Mouse (Mus musculus) NIH3T3 (cell line): ENCODE data around the gene Ncbp1.
"Not testable (repeated sequence)": the region's sequence is repeated elsewhere in the genome, so short reads cannot be mapped to it uniquely, and the experiment has no call there.

Experiments used
- DNase-seq: peaks from one replicate; pipeline ENCODE4 v3.0.0-alpha.2; 2012; ENCODE audit warnings: low read depth

Gene Ncbp1

GRCm38 (mm10) chr4:46129311-46130004, 9.0 kb upstream of the Ncbp1 start:
- no peak for DNase-seq

DNA sequence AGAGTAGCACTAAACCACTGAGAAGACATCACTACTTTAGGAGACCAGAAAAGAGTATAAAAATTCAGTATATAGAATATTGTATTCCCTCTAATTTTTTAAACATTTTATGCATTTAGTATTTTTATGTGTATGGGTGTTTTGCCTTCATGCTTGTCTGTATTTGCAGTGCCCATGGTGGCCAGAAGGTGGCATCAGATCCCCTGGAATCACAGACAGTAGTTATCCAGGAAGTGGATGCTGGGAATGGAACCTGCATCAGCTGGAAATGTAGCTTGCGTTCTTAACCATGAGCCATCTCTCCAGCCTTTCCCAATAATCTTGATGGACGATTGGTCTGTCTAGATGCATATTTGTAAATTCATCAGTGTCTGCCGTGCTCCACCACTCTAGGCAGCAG, 8.2 kb upstream of the Ncbp1 start:
- peak; percentile 78 for DNase-seq

- DNase-seq, result no peak
These were observed 6.6 kb upstream of the Ncbp1 start for GRCm38 (mm10) chr4:46131791-46132190.

GRCm38 (mm10) chr4:46137629-46138286, 655 bp upstream of the Ncbp1 start:
- DNase-seq, result peak; percentile 38

DNA sequence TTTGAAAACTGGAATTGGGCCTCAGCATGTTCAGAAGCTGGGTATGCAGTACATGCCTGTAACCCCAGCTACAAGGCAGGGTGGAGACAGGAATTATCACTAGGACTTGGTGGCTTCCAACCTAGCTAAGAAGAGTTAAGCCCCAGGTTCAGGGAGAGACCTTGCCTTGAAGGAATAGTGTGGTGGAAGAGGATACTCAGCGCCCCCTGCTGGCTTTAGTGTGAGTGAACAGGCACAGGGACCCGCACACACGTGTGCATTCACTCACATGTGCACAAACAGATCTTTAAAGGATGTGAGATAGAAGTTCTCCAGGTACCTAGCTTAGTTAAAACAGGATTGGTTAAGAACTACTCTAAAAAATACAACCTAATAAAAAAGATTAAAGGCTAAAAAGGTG, 5.9 kb downstream of the Ncbp1 start:
- DNase-seq, result peak; percentile 37

- no peak for DNase-seq
These were observed 8.5 kb downstream of the Ncbp1 start for GRCm38 (mm10) chr4:46146881-46147280.

- no peak for DNase-seq
These were observed 13.6 kb downstream of the Ncbp1 start for GRCm38 (mm10) chr4:46151903-46152544.

DNA sequence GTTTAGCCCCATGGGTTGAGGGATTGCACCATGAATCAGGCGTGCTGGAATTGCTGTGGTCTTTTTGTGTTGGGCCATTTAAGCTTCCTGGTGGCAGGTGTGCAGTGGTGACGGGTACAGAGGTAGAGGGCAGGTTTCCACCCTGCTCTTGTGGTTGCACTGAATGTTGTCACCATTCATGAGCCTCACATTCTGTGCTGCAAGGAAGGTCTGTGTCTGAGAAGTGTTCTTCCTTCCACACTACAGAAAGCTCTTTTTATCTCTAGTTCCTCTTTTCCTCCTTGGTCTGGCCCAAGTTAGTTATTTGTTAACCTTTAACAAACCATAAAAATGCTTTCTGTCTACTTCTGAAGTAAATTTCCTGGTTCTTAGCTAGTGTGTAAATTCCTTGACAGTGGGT, 25.6 kb downstream of the Ncbp1 start:
- DNase-seq, result no peak

DNA sequence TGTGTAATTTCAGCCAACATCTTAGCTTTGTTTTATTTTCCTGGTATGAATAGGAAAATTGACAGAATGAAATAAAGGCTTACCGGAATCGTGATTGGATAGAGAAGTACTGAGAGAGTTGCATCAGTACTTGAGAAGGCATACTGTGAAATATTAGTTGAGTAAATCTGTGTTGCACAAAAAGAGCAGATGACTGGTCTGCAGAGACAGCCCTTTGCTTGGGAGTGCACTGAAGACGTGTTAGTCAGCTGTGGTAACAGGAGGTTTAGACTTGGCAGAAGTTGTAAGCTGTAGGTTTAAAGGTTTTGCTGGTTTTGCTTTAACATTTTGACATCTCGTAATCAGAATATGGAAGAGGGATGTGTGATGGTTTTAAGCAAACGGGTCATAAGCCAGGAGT, 27.4 kb downstream of the Ncbp1 start:
- DNase-seq, result no peak

DNA sequence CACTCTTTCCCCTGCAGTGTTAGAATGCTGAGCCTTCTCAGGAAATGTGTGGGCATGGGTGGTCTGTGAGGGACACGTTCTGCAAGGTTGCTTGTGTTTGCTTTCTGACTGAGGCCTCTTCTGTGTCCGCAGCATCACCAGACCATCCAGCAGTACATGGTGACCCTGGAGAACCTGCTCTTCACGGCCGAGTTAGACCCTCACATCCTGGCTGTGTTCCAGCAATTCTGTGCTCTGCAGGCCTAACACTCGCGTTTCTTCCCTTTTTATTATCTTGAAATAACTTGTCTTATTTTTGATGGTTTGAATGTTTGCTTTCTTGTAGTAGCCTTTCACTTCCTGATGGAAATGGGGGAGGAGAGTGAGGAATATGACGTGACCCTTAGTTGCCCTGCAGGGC, 33.3 kb downstream of the Ncbp1 start:
- no peak for DNase-seq

DNA sequence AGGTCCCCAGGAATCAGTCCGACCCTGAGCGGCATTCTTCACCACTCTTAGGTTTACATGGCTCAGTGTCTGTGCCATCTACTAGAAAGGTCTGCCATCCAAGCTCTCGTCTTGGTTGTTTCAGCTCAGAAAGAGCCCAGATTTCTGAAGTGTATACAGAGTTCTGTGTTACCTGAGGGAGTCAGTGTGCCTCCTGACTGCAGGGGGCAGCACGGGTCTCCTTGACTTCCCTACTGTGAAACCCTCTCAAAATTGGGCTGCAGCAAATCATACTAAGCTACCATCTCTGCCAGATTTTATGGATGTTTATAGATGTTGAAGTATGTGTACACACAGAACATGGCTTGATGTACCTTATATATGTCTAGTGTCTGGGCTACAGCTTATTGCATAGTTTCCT, 37.9 kb downstream of the Ncbp1 start:
- peak; percentile 11 for DNase-seq

DNA sequence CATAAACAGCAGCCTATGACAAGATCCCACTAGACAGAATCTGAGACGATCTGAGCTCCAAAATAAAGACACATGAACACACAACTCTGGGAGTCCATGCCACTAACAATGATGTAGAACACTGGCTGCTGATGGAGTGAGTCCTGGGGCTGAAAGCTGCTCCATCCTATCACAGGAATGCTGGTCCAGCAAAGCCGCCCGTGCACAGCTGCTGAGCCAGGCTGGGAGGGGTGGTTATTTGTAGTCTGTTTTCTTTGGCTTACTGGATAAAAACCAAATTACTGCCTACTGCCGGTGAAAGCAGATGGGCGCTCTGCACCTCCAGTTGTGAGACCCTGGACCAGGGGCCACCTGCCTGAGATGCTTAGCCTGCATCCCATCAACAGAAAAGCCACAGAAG, 38.6 kb downstream of the Ncbp1 start:
- DNase-seq, result no peak

GRCm38 (mm10) chr4:46177496-46177895, 39.1 kb downstream of the Ncbp1 start:
- no peak for DNase-seq

DNA sequence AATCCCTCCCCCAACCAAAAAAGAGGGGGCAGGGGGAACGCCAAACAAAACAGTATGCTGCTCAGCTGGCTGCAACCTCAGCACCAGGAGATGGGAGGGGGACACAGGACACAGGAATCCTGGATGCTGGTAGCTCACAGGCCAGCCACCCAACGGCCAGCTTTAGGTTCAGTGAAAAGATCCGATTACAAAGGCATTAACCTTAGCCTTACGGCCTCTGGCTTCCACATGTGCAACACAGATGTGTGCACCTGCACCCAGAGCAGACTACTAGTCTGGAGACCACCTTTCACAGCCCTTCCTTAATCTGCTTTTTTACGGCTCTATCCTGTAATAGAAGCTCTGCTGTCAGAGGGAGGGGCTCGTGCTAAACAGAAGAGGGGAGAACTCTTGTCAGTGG, 42.8 kb downstream of the Ncbp1 start:
- no peak for DNase-seq

- no peak for DNase-seq
These were observed 43.8 kb downstream of the Ncbp1 start for GRCm38 (mm10) chr4:46182181-46182580.

GRCm38 (mm10) chr4:46185423-46185822, 47.0 kb downstream of the Ncbp1 start:
- DNase-seq, result no peak

- no peak for DNase-seq
These were observed 47.5 kb downstream of the Ncbp1 start for GRCm38 (mm10) chr4:46185890-46186289.

- peak; percentile 11 for DNase-seq
These were observed 48.1 kb downstream of the Ncbp1 start for GRCm38 (mm10) chr4:46186466-46186865.

DNA sequence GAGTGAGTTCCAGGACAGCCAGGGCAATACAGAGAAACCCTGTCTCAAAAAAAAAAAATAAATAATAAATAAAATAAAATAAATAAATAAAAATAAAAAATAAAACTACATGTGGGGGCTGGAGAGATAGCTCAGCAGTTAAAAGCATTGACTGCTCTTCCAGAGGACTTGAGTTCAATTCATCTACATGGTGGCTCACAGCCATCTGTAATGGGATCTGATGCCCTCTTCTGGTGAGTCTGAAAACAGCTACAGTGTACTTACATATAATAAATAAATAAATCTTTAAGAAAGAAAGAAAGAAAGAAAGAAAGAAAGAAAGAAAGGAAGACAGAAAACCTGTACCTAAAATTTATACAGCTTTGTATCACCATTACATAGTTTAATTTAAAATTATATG, 53.6 kb downstream of the Ncbp1 start:
- not testable (repeated sequence) for DNase-seq

- DNase-seq, result peak; percentile 97
These were observed 57.5 kb downstream of the Ncbp1 start, which contains the start of gene Xpa for GRCm38 (mm10) chr4:46195781-46196487. TSS of gene Xpa (minus strand) at chr4:46196311.

GRCm38 (mm10) chr4:46196513-46196912, 58.1 kb downstream of the Ncbp1 start:
- DNase-seq, result no peak

- DNase-seq, result no peak
These were observed 59.7 kb downstream of the Ncbp1 start for GRCm38 (mm10) chr4:46198064-46198463.
